Mouse (Mus musculus) testis, adult 2 months (tissue): ENCODE measurements at regions not wholly inside any gene's neighbourhood (a gene's known extent, or its start where the extent isn't known, plus 50 kb on each side); places are given as distances from the start of the nearest gene placed in this dataset.

Experiments
- CTCF ChIP-seq: fragments of 200-500 bp; IDR thresholded peaks from 2 replicates; pipeline ENCODE4 v1.5.1; 2012; ENCODE audit warnings: low read depth, mild to moderate bottlenecking, inconsistent platforms, low read length, moderate library complexity; ENCODE audit not compliant: control insufficient read depth, insufficient read depth, insufficient replicate concordance
- POLR2A ChIP-seq: fragments of 200-500 bp; IDR thresholded peaks from 2 replicates; pipeline ENCODE4 v1.6.1; 2012; ENCODE audit warnings: low read depth, mild to moderate bottlenecking, inconsistent platforms, low read length, moderate library complexity; ENCODE audit not compliant: control insufficient read depth

DNA sequence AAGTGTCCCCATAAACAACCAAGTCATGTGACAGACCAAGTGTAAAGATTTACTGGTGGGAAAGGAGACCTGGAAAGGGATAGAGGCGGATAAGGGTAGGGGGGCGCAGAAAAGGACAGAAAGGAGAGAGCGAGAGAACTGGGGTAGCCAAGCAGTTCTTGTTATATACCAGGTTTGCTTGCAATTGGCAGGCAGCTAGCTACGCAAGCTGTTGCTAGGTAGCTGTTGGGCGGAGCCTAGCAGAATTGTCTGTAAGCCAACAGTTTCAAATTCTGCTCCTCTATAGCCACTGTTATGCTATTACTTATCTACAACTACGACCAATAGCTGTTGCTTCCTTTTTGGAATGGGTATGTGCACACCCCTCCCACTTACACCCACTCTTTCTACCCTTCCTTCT lies 88.3 kb upstream of the Dscam start:
- TF ChIP-seq POLR2A (no peak), CTCF (no peak)
